ENCODE assay signal across 8 mouse cellular contexts in genomic region chr4:151851179-151851578, GRCm38 (mm10). TPM values are rescaled to one million over a fixed set of nuclear protein-coding genes. Genes with fewer than 3 reads are reported as not detected.
DNase-seq lines count a peak whose midpoint lies in the region; ATAC-seq and TF ChIP-seq lines count a peak whose summit lies in the region.

No protein-coding gene starts in this region.

- peaks cover 0 to 18% of the 10 kb centered on the region in 2 experiments for H3K36me3 ChIP-seq in CH12.LX (replicated peaks in 1 of 2; ENCODE audit: control insufficient read depth in 1 of 2, insufficient read depth in 1 of 2, low read length in 1 of 2)
- no peaks in the 10 kb centered on the region for H3K36me3 ChIP-seq in neural tube, embryonic 11.5 days (ENCODE audit: control insufficient read depth, insufficient read depth, low read length)

- no peak overlapping the region for H3K4me2 ChIP-seq in CH12.LX (ENCODE audit: insufficient read depth, low read depth, poor library complexity, severe bottlenecking)
- H3K4me2 ChIP-seq in neural tube, embryonic 11.5 days (ENCODE audit: low read depth), result no peak overlapping the region

- intact Hi-C loops in gastrocnemius, postnatal 14 days (cut with DNase I; ENCODE audit: low total_unique reads), result loop anchor here (5.0 to 10.0 kb wide), 2 partner anchors 74 to 696 kb away; no protein-coding TSS in a partner anchor

- H3K79me2 ChIP-seq in CH12.LX (replicated peaks; ENCODE audit: control insufficient read depth, extremely low read depth, insufficient read depth, poor library complexity, severe bottlenecking), result peaks cover 15% of the 10 kb centered on the region; the same call in 1 of the 2 replicates

- TF ChIP-seq POLR2A in CH12.LX (IDR thresholded peaks at IDR 0.05; ENCODE audit: low read depth, low read length), result no peak

- H3K27ac ChIP-seq in CH12.LX (ENCODE audit: insufficient read depth, low read depth), result no peak overlapping the region
- no peak overlapping the region for H3K27ac ChIP-seq in neural tube, embryonic 11.5 days (ENCODE audit: low read depth, low read length)

- dilution Hi-C loops in CH12.LX (cut with MboI; ENCODE audit: extremely low pct_ligation_motif_present, extremely low pct_unique_long_range_greater_than_20kb, low sequenced_read_pairs), result no loop called here

- TF ChIP-seq CTCF in CH12.LX (conservative IDR thresholded peaks at IDR 0.05 in 1 of 2, IDR thresholded peaks at IDR 0.05 in 1 of 2; ENCODE audit: low read depth in 2 of 2, low read length in 2 of 2), result peak; percentile 67 to 74

- no peak for TF ChIP-seq EP300 in CH12.LX (IDR thresholded peaks at IDR 0.05; ENCODE audit: low read length)

- H3K4me3 ChIP-seq in CH12.LX (replicated peaks in 1 of 3; ENCODE audit: low read depth in 2 of 3, low read length in 2 of 3, poor library complexity in 1 of 3), result no peak overlapping the region
- no peak overlapping the region for H3K4me3 ChIP-seq in neural tube, embryonic 11.5 days (ENCODE audit: low read depth, low read length)

- no peak for ATAC-seq in neural tube, embryonic 11.5 days (ENCODE audit: insufficient read depth, low FRiP score, low TSS enrichment)

- WGBS in neural tube, embryonic 11.5 days, result 70% methylated on average over 2 of the region's 2 CpGs

- H3K4me1 ChIP-seq in CH12.LX (ENCODE audit: control insufficient read depth in 1 of 2, insufficient read depth in 2 of 2), result peaks cover 0 to 15% of the 10 kb centered on the region in 2 experiments; a peak in 2 of 4 replicates
- no peaks in the 10 kb centered on the region for H3K4me1 ChIP-seq in neural tube, embryonic 11.5 days (ENCODE audit: control insufficient read depth, insufficient read depth, low read length)

- no peaks in the 10 kb centered on the region for H3K9me3 ChIP-seq in CH12.LX (replicated peaks; ENCODE audit: low read length)
- H3K9me3 ChIP-seq in neural tube, embryonic 11.5 days (ENCODE audit: control insufficient read depth, low read length), result no peaks in the 10 kb centered on the region

- H3K9ac ChIP-seq in CH12.LX (ENCODE audit: insufficient read depth, low read depth), result no peak overlapping the region
- H3K9ac ChIP-seq in neural tube, embryonic 11.5 days (ENCODE audit: low read length), result no peak overlapping the region

- in situ Hi-C loops in CH12.LX (cut with MboI; ENCODE audit: low pct_ligation_motif_present, low pct_unique_long_range_greater_than_20kb, low sequenced_read_pairs), result no loop called here

- peak; percentile 35 for TF ChIP-seq RAD21 in CH12.LX (IDR thresholded peaks at IDR 0.05; ENCODE audit: low read depth, low read length)

- H3K27me3 ChIP-seq in CH12.LX (replicated peaks), result no peaks in the 10 kb centered on the region
- no peaks in the 10 kb centered on the region for H3K27me3 ChIP-seq in neural tube, embryonic 11.5 days (ENCODE audit: control insufficient read depth, insufficient read depth, low read length)

- peak; percentile 44 for DNase-seq in layer of hippocampus, adult 11-12 months (ENCODE audit: low spot score)
- DNase-seq in layer of hippocampus, postnatal 36 days, result no peak
- DNase-seq in CH12.LX (ENCODE audit: extremely low read depth), result peak; percentile 78
- peak; percentile 35 to 37 for DNase-seq in adrenal gland, adult 18-20 months (ENCODE audit: low spot score in 2 of 2)
- peak; percentile 26 for DNase-seq in gastrocnemius, postnatal 14 days
- DNase-seq in kidney, postnatal 4 days, result peak; percentile 78 to 83
- DNase-seq in neural tube, embryonic 11.5 days (ENCODE audit: low spot score), result peak; percentile 62
- no peak for DNase-seq in cerebellum, adult 11-12 months

TF ChIP-seq in CH12.LX, 34 proteins besides CTCF, POLR2A, EP300 and RAD21:
- TF ChIP-seq CHD2 (IDR thresholded peaks at IDR 0.05; ENCODE audit: low read length) (no peak), ZC3H11A (IDR thresholded peaks at IDR 0.05; ENCODE audit: low read depth, low read length) (no peak), MXI1 (IDR thresholded peaks at IDR 0.05; ENCODE audit: low read depth, low read length) (no peak), MEF2A (IDR thresholded peaks at IDR 0.05; ENCODE audit: borderline replicate concordance, low read depth, low read length) (peak; percentile 65; the same call in 1 of the 2 replicates), IRF4 (IDR thresholded peaks at IDR 0.05; ENCODE audit: low read depth, low read length) (0 out of 2 replicates have a peak, but pooled peaks have one; percentile 12), HCFC1 (IDR thresholded peaks at IDR 0.05; ENCODE audit: low read depth, low read length) (no peak), SMC3 (IDR thresholded peaks at IDR 0.05; ENCODE audit: low read depth, low read length) (peak; percentile 42)

RNA-seq across cellular contexts. Expression of gene Camta1, which starts 10.5 kb away (rescaled TPM):
- 100 to 1,000 TPM; 279 to 294 TPM for total RNA-seq in layer of hippocampus, postnatal 36 days (2021)
- total RNA-seq in CH12.LX (2012; rRNA removed) (9.8 and 9.9 TPM in 2 replicates), CH12.LX (2014; rRNA removed) (15.3 and 21.3 TPM in 2 replicates)
- 27.2 and 32.5 TPM in 2 replicates for polyA plus RNA-seq in CH12.LX (2012; ENCODE audit: insufficient read length, low read depth)
- total RNA-seq in adrenal gland, adult 18-20 months (2021), result 10 to 100 TPM; 37.2 to 38.2 TPM
- total RNA-seq in gastrocnemius, postnatal 14 days (2021), result 10 to 100 TPM; 66.1 to 84.1 TPM
- 131 and 134 TPM in 2 replicates for polyA plus RNA-seq in neural tube, embryonic 11.5 days (2014; fragmentation: Nextera tagmentation; extraction: Ambion mirVana)

Comparison
In these comparisons a context has a peak if more than half of its experiments do, and no peak if none do; other contexts are left out.
1. DNase-seq: peak in layer of hippocampus, adult 11-12 months (single experiment), CH12.LX (single experiment), adrenal gland, adult 18-20 months (2 of 2), gastrocnemius, postnatal 14 days (single experiment), kidney, postnatal 4 days (2 of 2) and neural tube, embryonic 11.5 days (single experiment); none in layer of hippocampus, postnatal 36 days (0 of 2) and cerebellum, adult 11-12 months (single experiment).